Mouse (Mus musculus): ENCODE data around the gene Gvin1.
"Not testable (repeated sequence)": the region's sequence is repeated elsewhere in the genome, so short reads cannot be mapped to it uniquely, and the experiment has no call there.

DNA sequence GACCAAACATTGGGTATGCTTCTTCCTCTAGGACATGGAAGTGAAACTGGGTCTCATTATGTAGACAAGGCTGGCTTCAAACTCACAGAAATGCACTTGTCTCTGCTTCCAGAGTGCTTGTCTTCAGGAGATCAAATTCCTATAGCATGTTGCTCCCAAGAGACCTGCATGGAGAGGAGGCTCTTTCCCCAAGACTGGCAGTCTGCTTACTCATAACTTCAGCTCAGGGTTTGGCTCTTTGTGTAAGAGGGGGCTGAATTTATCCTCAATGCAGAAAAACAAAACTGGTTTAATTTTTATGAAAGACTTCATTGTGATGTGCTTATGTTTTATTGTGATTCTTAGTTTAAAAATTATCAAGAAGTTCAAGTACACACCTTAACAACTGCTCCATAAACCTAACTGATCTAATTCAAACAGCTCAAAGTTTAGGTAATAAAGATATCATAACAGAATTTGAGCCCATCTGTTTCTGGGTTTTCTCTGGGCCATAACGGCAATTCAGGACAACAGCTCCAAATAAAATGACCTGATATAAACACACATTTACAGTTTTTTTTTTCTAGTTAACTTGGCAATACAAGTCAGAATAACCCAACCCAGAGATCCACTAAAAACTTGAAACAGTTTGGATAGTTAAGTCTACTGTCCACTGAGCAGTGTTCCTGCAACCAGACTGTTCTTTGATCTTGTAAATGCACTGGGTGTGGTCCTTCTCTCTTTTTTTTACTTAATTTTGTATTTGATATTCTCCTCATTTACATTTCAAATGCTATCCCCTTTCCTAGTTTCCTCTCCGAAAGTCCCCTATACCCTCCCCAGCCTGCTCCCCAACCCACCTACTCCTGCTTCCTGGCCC is 97.8 kb downstream of the Gvin1 start:
- TF ChIP-seq CTCF, EP300 (IDR thresholded peaks at IDR 0.05; ENCODE audit: low read depth): not testable (repeated sequence)

Data from heart, postnatal 0 days (tissue).